Mouse (Mus musculus) CD8-positive naive resting alpha-beta T cell, adult 2 months (primary cell): Measurements from ENCODE around the gene Snx21.

Experiments
- DNase-seq, 2 experiments: peaks; one replicate each; pipeline ENCODE4 v3.0.0; 2022; ENCODE audit warnings: low read depth in 2 of 2, low spot score in 2 of 2

Gene Snx21

GRCm38 (mm10) chr2:164823969-164824368 is 38.3 kb downstream of the Snx21 start:
- DNase-seq: no peak

- no peak for DNase-seq
Measured at GRCm38 (mm10) chr2:164825521-164825920, 39.9 kb downstream of the Snx21 start.

- no peak for DNase-seq
Measured at GRCm38 (mm10) chr2:164827146-164827850, 41.7 kb downstream of the Snx21 start.

GRCm38 (mm10) chr2:164828437-164828836 is 42.8 kb downstream of the Snx21 start, which contains the start of gene Spata25:
Spata25 (minus strand) TSS chr2:164828537.
- DNase-seq: no peak

- no peak for DNase-seq
Measured at GRCm38 (mm10) chr2:164829090-164829489, 43.5 kb downstream of the Snx21 start.

GRCm38 (mm10) chr2:164831029-164831428 is 45.4 kb downstream of the Snx21 start:
- DNase-seq: no peak

GRCm38 (mm10) chr2:164832032-164832747 is 46.6 kb downstream of the Snx21 start:
- DNase-seq: no peak

- DNase-seq: peak; percentile 68 to 77
Measured at GRCm38 (mm10) chr2:164832748-164833301, 47.2 kb downstream of the Snx21 start, which contains the start of gene Ctsa. Ctsa (plus strand) TSS chr2:164832873.

- DNase-seq: peak; percentile 81 to 85
Measured at GRCm38 (mm10) chr2:164833314-164833959, 47.8 kb downstream of the Snx21 start, which contains the start of gene Neurl2. Neurl2 (minus strand) TSS chr2:164833456.

- DNase-seq: no peak
Measured at GRCm38 (mm10) chr2:164834531-164834930, 48.9 kb downstream of the Snx21 start.

GRCm38 (mm10) chr2:164835164-164835563 is 49.5 kb downstream of the Snx21 start:
- no peak for DNase-seq
